In genomic region chr1:153411723-153412122, GRCm38 (mm10) we compare ENCODE assay signal across 25 mouse cellular contexts. TPM values are rescaled to one million over a fixed set of nuclear protein-coding genes. Genes with fewer than 3 reads are reported as not detected.
DNase-seq lines count a peak whose midpoint lies in the region; ATAC-seq and TF ChIP-seq lines count a peak whose summit lies in the region.
"Had no signal": no experiment of that assay in that cellular context is flagged by ENCODE, and none has a peak within 500 bp of the region (broad histone marks: within the 10 kb centered on the region; RNA-seq: fewer than 3 reads in every experiment).

No protein-coding gene starts in this region.

- no peaks in the 10 kb centered on the region for H3K4me1 ChIP-seq in lung, postnatal 0 days (ENCODE audit: insufficient read depth, low read depth, low read length)
- peaks cover 19% of the 10 kb centered on the region for H3K4me1 ChIP-seq in bone marrow macrophage, adult 2 months (ENCODE audit: control insufficient read depth, insufficient read depth, low read length)
- H3K4me1 ChIP-seq: embryonic facial prominence, embryonic 10.5 days; embryonic facial prominence, embryonic 12.5 days; forebrain, embryonic 13.5 days; forebrain, embryonic 15.5 days had no signal

- WGBS in lung, postnatal 0 days = 76% methylated on average over 6 of the region's 6 CpGs

- H3K4me2 ChIP-seq in lung, postnatal 0 days (replicated peaks; ENCODE audit: low read depth, low read length) = no peak overlapping the region
- H3K4me2 ChIP-seq: embryonic facial prominence, embryonic 12.5 days; forebrain, embryonic 13.5 days; forebrain, embryonic 15.5 days had no signal

- no peak for TF ChIP-seq POLR2A in bone marrow macrophage, adult 2 months (IDR thresholded peaks at IDR 0.05; ENCODE audit: borderline replicate concordance, low read depth, low read length)

- no peaks in the 10 kb centered on the region for H3K27me3 ChIP-seq in lung, postnatal 0 days (replicated peaks; ENCODE audit: insufficient read depth, low read length)
- H3K27me3 ChIP-seq: embryonic facial prominence, embryonic 12.5 days; forebrain, embryonic 13.5 days; forebrain, embryonic 15.5 days; Patski had no signal

- no peak for DNase-seq in lung, postnatal 0 days (ENCODE audit: low spot score)
- DNase-seq in lung, postnatal 14 days = no peak
- DNase-seq in lung, postnatal 36 days = peak; percentile 55
- DNase-seq in lung, postnatal 10 days = no peak
- peak; percentile 15 for DNase-seq in A20 (ENCODE audit: low read depth, low spot score)
- DNase-seq in layer of hippocampus, postnatal 14 days (ENCODE audit: low spot score in 2 of 2) = no peak
- no peak for DNase-seq in layer of hippocampus, postnatal 25 days (ENCODE audit: extremely low spot score in 1 of 2, low spot score in 1 of 2)
- DNase-seq: adrenal gland, adult 8-10 months; adrenal gland, postnatal 14 days; adrenal gland, postnatal 36 days; cerebellum, adult 11 months; cerebellum, adult 18-20 months; cerebellum, adult 8-10 months; cerebellum, adult 9-11 months; cerebellum, postnatal 14 days; cerebellum, postnatal 36 days; forebrain, postnatal 0 days had no signal

- H3K27ac ChIP-seq in lung, postnatal 0 days (ENCODE audit: low read length) = no peak overlapping the region
- H3K27ac ChIP-seq in bone marrow macrophage, adult 2 months (ENCODE audit: insufficient read depth, low read depth, low read length) = peak overlapping the region; percentile 36
- H3K27ac ChIP-seq: embryonic facial prominence, embryonic 10.5 days; embryonic facial prominence, embryonic 12.5 days; forebrain, embryonic 13.5 days; forebrain, embryonic 15.5 days had no signal

- no peak for TF ChIP-seq EP300 in lung, postnatal 0 days (IDR thresholded peaks at IDR 0.05)

- TF ChIP-seq CTCF in lung, postnatal 0 days (IDR thresholded peaks at IDR 0.05) = no peak
- no peak for TF ChIP-seq CTCF in bone marrow macrophage, adult 2 months (IDR thresholded peaks at IDR 0.05; ENCODE audit: low read depth, low read length)

- H3K36me3 ChIP-seq in lung, postnatal 0 days (ENCODE audit: insufficient read depth, low read length) = no peaks in the 10 kb centered on the region
- H3K36me3 ChIP-seq: embryonic facial prominence, embryonic 10.5 days; embryonic facial prominence, embryonic 12.5 days; forebrain, embryonic 15.5 days; G1E had no signal

- peak; percentile 29; the same call in 1 of the 2 replicates for ATAC-seq in lung, postnatal 0 days
- ATAC-seq: activated CD4-positive, CD25-positive, alpha-beta regulatory T cell, adult 4 months; forebrain, embryonic 13.5 days; forebrain, embryonic 15.5 days; forebrain, postnatal 0 days; Patski had no signal

- no peak overlapping the region for H3K4me3 ChIP-seq in lung, postnatal 0 days (ENCODE audit: low read depth, low read length)
- H3K4me3 ChIP-seq in bone marrow macrophage, adult 2 months (ENCODE audit: insufficient read depth, low read length) = peak overlapping the region; percentile 36
- H3K4me3 ChIP-seq: embryonic facial prominence, embryonic 10.5 days; embryonic facial prominence, embryonic 12.5 days; forebrain, embryonic 13.5 days; forebrain, embryonic 15.5 days had no signal

- no peak overlapping the region for H3K9ac ChIP-seq in lung, postnatal 0 days (replicated peaks; ENCODE audit: low read depth)
- H3K9ac ChIP-seq: embryonic facial prominence, embryonic 12.5 days; forebrain, embryonic 13.5 days; forebrain, embryonic 15.5 days; forebrain, postnatal 0 days had no signal

- H3K9me3 ChIP-seq in lung, postnatal 0 days (ENCODE audit: low read length) = no peaks in the 10 kb centered on the region
- H3K9me3 ChIP-seq: embryonic facial prominence, embryonic 10.5 days; embryonic facial prominence, embryonic 12.5 days; forebrain, embryonic 13.5 days; forebrain, embryonic 15.5 days; G1E had no signal

RNA-seq across cellular contexts. Expression of gene Shcbp1l, which starts 13.2 kb away (rescaled TPM):
- 0.12 and 0.17 TPM in 2 replicates for polyA plus RNA-seq in lung, postnatal 0 days (2015; fragmentation: Nextera tagmentation; extraction: Ambion mirVana)
- 0.84 and 2.0 TPM in 2 replicates for polyA plus RNA-seq in bone marrow macrophage, adult 2 months (2012; ENCODE audit: insufficient read depth, insufficient read length, missing spikeins)
- 1 to 10 TPM; 2.6 to 3.6 TPM for total RNA-seq in layer of hippocampus, postnatal 14 days (2021)
- total RNA-seq in layer of hippocampus, postnatal 25 days (2021) = 1 to 10 TPM; 2.8 to 5.3 TPM

Comparison
In these comparisons a context has a peak if more than half of its experiments do, and no peak if none do; other contexts are left out.
1. DNase-seq: peak in lung, postnatal 36 days (single experiment) and A20 (single experiment); none in lung, postnatal 0 days (single experiment), lung, postnatal 14 days (single experiment), lung, postnatal 10 days (single experiment), layer of hippocampus, postnatal 14 days (0 of 2) and layer of hippocampus, postnatal 25 days (0 of 2).